Mouse (Mus musculus): ENCODE results near the gene Txndc11. TPM values are rescaled to one million over a fixed set of nuclear protein-coding genes. Genes with fewer than 3 reads are reported as not detected.

The Txndc11 gene
- total RNA-seq, 2 experiments from 2014 or later, result 6.7 to 9.0 TPM

- no peak for DNase-seq (ENCODE audit: low spot score)
These were observed 25.2 kb downstream of the Txndc11 start for GRCm38 (mm10) chr16:11109198-11109740.

GRCm38 (mm10) chr16:11104905-11105304, 29.5 kb downstream of the Txndc11 start:
- DNase-seq (ENCODE audit: low spot score), result no peak

DNA sequence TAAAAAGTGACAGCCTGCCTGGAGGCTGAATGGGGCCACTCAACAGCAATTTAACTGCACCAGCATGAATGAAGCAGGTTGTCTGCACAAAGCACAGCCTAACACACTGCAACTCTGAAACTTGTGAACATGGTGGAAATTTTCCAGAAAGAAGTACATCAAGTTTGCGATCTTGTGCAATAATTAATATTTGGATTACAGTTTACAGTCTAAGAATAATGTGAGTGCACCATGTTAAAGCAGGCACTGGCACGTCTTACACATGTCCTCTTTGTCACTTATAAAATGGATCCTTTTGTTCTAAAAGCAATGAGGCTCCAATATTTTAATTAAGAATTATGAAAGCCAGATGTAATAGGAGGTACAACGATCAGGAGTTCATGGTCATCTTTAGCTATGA, 37.1 kb downstream of the Txndc11 start:
- DNase-seq (ENCODE audit: low spot score), result no peak

DNA sequence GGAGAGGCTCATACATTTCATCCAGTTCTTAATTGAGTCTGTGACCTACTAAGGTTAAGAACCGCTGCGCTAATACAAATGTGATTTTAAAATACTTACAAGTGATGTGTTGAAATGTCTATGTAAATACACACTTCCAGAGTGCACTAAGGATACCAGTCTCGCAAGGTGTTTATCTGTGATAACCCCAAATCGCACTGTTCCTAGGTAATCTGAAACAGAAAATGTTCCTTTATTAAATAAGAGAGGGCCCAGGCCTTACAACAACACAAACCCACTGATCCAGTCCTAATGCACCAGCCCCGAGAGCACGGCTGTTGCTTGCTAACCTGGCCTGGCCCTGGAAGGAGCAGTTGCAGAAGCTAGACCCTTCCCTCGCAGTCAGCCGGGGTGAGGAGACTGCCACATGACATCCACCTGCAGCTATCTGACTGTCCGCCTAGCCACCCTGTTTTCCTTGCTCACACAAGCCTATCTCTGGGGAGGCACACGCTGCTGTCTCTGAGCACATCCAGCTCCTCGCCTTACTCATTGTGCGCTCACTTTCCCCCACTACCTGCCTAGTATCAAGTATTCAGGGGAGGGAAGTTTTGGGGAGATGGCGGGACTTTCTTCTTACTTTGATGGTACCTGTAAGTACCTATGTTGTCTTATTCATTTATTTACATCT, 40.6 kb downstream of the Txndc11 start:
- DNase-seq (ENCODE audit: low spot score), result no peak

DNA sequence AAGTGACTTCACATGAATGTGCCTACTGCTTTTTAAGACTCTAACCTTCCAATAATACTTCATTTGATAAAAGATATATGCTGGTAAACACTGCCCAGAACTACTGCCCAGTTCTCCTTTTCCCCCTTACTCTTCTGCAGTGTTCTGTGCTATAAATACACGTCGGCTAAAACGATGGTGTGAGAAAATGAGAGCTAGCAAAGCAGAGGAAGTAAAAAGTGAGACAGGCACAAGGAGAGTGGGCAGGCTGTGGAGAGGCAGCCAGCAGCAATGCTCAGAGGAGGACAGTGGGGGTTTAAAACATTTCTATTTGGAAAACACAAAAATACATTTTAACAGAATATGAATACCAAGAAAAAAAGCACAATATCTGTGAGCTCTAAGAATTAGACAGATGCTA, 41.9 kb downstream of the Txndc11 start:
- DNase-seq (ENCODE audit: low spot score), result no peak

GRCm38 (mm10) chr16:11092061-11092460, 42.4 kb downstream of the Txndc11 start:
- no peak for DNase-seq (ENCODE audit: low spot score)

DNA sequence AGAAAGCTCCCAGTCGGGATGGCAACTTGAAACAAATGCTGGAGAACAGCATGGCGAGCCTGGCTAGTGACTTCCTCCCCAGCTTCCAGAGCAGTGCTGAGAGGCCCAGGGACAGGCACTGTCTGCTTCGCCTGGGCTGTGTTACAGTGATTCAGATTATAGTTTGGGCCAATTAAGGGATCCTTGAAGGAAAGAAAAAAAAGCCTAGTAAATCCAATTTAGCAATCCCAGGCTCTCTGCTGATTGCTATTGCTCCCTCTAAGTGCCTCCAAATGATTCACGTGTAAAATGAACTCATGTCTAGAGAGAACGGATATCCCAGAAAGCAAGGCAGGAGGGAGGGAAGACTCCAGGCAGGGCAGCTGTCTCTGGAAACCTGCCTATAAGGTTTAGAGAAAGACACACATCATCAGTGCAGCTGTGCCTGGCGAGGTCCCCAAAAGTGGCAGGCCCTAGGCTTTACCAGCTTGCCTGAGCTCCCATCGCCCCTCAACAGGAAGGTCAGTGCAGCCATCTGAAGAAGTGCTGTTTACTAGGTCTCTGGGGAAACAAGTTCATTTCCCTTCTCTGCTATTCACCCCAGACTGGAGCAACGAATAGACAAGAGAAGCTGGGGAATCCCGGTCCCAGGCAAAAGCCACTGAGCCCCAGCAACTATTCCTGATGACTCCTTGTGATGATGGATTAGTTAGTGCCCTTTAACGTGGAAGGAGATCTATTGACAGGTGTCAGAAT, 43.4 kb downstream of the Txndc11 start:
- DNase-seq (ENCODE audit: low spot score), result no peak

- no peak for DNase-seq (ENCODE audit: low spot score)
These were observed 47.4 kb downstream of the Txndc11 start for GRCm38 (mm10) chr16:11086856-11087588.

DNA sequence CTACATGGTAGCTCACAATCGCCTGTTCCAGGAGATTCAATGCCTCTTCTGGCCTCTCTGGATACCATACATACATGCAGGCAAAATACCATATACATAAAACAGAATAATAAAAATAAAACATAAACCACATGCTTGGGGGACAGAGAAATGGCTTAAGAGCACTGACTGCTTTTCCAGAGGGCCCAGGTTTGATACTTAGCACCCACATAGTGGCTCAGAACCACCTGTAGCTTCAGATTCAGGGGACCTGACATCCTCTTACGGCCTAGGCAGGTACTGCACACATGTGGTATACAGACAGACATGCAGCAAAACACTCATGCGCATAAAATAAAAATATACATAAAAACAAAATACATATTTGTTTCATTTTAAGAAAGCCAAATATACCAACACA, 48.2 kb downstream of the Txndc11 start:
- no peak for DNase-seq (ENCODE audit: low spot score)

DNA sequence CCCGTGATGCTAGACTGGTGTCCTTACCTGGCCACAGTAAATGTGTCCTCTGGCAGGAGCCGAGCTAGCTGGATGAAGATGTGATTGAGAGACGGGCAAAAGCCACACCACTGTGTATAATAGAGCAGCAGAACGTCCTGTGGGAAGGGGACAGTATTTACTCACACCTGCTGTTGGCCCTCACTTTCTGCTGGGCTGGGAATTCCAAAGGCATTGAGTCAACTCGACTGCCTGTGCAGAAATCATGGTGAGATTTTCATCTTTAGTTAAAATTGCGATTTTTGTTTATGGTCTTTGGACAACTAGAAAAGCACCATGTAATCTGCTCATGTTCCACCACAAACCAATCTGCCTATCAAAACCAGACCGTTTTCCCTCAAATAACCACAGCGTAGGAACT, 50.3 kb downstream of the Txndc11 start:
- DNase-seq (ENCODE audit: low spot score), result no peak

GRCm38 (mm10) chr16:11078216-11078869, 56.1 kb downstream of the Txndc11 start:
- DNase-seq (ENCODE audit: low spot score), result no peak

DNA sequence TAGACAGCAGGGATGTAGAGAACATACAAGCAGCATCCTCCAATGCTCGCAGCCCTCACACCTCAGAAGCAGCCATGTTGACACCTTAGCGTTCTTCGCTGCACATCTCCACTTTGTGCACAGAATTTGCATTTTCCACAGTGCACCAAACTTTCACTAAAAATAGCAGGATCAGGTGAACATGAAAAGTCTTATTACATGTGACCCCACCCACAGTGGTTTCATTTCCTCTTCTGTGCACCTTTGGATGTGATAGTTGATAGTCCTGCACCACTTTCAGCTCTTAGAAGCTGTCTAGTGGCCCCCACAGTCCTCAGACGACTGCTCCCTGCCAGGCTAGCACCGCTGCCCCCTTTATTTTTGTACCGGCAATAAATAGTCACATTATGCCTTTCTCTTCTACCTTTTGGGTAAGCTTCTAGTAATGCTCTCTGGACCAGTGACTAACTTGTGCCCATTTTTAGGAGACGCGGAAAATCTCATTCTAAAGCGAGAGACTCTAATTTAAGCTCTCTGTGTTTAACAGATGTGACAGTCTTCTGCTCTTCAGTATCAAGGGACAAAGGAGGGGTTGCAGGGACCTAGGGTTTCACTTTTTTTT, 56.7 kb downstream of the Txndc11 start:
- no peak for DNase-seq (ENCODE audit: low spot score)

- no peak for DNase-seq (ENCODE audit: low spot score)
These were observed 61.4 kb downstream of the Txndc11 start for GRCm38 (mm10) chr16:11073060-11073459.

DNA sequence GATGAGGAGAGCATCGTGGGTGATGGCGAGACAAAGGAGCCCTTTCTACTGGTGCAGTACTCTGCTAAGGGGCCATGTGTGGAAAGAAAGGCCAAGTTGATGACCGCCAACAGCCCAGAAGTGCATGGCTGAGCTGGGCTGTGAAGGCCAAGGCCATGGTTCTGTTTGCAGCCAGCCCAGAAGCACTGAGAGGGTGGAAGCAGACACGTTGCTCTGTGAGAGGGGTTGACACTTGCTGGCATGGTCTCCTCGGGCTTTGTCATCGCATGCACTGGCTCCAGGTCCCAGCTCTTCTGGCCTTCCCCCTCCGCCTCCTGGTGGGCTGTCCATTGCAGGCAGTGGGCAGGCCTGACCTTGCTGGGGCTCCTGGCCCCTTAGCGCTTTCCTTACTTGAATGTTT, 62.0 kb downstream of the Txndc11 start:
- DNase-seq (ENCODE audit: low spot score), result no peak

DNA sequence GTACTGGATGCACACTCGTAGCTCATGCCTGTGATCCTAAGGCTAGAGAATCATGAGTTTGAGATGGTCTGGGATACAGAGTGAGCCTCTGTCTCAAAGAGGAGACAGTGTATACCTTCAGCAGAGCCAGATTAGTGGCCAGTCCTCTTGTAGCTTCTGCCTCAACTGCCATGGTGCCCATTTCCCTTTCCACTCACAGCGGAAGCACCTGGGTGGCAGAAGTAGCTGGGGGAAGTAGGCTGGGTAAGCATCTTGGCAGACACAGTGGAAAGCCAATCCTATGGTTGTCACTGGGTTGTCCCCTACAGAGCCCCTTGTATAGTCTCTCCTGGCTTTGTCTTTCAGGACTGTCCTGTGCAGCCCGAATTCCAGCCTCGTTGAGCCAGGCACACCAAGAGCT, 62.6 kb downstream of the Txndc11 start:
- DNase-seq (ENCODE audit: low spot score), result no peak

- peak; percentile 77 for DNase-seq (ENCODE audit: low spot score)
These were observed 63.3 kb downstream of the Txndc11 start for GRCm38 (mm10) chr16:11071176-11071575.

DNA sequence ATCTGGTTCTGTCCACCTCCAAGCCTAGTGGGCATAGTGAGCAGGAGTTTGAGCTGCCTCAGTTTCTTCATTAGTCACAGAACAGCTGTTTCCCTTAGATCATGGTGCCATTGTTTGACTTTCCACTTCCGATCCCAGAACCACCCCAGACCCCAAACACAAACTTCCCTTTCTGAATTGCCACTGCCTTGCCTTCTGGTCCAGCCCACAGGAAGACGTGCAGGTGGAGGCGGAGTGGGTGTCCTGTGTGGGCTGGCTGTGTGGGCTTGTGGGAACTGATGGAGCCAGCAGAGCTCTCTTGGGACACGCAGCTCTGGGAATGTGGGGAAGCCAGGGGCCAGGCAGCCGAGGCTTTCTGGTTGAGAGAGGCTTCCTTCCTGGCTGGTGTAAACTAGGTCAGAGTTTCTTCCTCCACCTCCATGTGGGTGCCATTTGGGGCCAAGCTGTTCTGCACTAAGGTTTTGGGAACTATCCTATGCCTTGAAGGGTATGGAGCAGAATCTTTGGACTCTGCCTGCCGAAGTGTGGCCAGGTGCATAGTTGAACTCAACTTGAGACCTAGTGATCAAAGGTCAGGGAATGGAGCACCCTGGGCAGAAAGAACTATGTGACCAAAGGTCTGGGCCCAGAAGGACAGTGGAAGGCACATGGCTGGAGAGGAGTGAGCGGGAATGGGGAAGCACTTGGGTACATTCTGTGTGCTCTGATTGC, 64.6 kb downstream of the Txndc11 start:
- DNase-seq (ENCODE audit: low spot score), result no peak

- no peak for DNase-seq (ENCODE audit: low spot score)
These were observed 65.2 kb downstream of the Txndc11 start for GRCm38 (mm10) chr16:11069271-11069670.

- DNase-seq (ENCODE audit: low spot score), result no peak
These were observed 65.8 kb downstream of the Txndc11 start for GRCm38 (mm10) chr16:11068666-11069065.

GRCm38 (mm10) chr16:11066833-11067191, 67.6 kb downstream of the Txndc11 start:
- DNase-seq (ENCODE audit: low spot score), result peak; percentile 34

Data from gastrocnemius, adult 18-20 months (tissue).